Mouse (Mus musculus) CH12.LX (cell line): Measurements from ENCODE around the gene Coro7. TPM values are rescaled to one million over a fixed set of nuclear protein-coding genes. Genes with fewer than 3 reads are reported as not detected.
"Not testable (repeated sequence)": the region's sequence is repeated elsewhere in the genome, so short reads cannot be mapped to it uniquely, and the experiment has no call there.

Experiments used
- DNase-seq: peaks from one replicate; pipeline ENCODE4 v3.0.0-alpha.2; 2013; ENCODE audit errors: extremely low read depth
- H3K27ac ChIP-seq: 2 replicates; pipeline ENCODE4 v1.5.1; 2012; ENCODE audit warnings: low read depth, mild to moderate bottlenecking, control low read depth, moderate library complexity; ENCODE audit not compliant: insufficient read depth
- H3K27me3 ChIP-seq: replicated peaks from 2 replicates; pipeline ENCODE3; 2012; ENCODE audit warnings: inconsistent platforms
- H3K36me3 ChIP-seq, 2 experiments: replicated peaks in 1 of 2; 2 replicates each; pipeline versions ENCODE3 to v1.6.1; 2012; ENCODE audit warnings: inconsistent platforms in 1 of 2, low read length in 1 of 2, mild to moderate bottlenecking in 1 of 2, mixed read lengths in 1 of 2, moderate library complexity in 1 of 2; ENCODE audit not compliant: control insufficient read depth in 1 of 2, insufficient read depth in 1 of 2
- H3K4me1 ChIP-seq, 2 experiments: 2 replicates each; pipeline ENCODE4 v1.6.1; 2012; ENCODE audit warnings: inconsistent platforms in 1 of 2, moderate library complexity in 1 of 2; ENCODE audit not compliant: insufficient read depth in 2 of 2, control insufficient read depth in 1 of 2
- H3K4me2 ChIP-seq: 2 replicates; pipeline ENCODE4 v1.6.1; 2012; ENCODE audit warnings: low read depth, mild to moderate bottlenecking, control low read depth; ENCODE audit not compliant: poor library complexity, insufficient read depth, severe bottlenecking
- H3K4me3 ChIP-seq, 3 experiments: fragments of 150-350 bp in 1 of 3; sonication (generic) in 1 of 3; replicated peaks in 1 of 3; 2 replicates each; pipeline versions ENCODE3 to v1.5.1; 2011 to 2012; ENCODE audit warnings: low read depth in 2 of 3, low read length in 2 of 3, mild to moderate bottlenecking in 2 of 3, moderate library complexity in 2 of 3, control low read depth in 1 of 3, improper control_type of control experiment in 1 of 3, inconsistent platforms in 1 of 3, mixed read lengths in 1 of 3; ENCODE audit not compliant: poor library complexity in 1 of 3
- H3K79me2 ChIP-seq: replicated peaks from 2 replicates; pipeline ENCODE4 v1.6.1; 2012; ENCODE audit warnings: mild to moderate bottlenecking, moderate library complexity; ENCODE audit not compliant: control insufficient read depth, poor library complexity, insufficient read depth, severe bottlenecking; ENCODE audit errors: extremely low read depth
- H3K9ac ChIP-seq: 2 replicates; pipeline ENCODE4 v1.6.1; 2012; ENCODE audit warnings: low read depth, mild to moderate bottlenecking, control low read depth, moderate library complexity; ENCODE audit not compliant: insufficient read depth
- H3K9me3 ChIP-seq: replicated peaks from 2 replicates; pipeline ENCODE3; 2012; ENCODE audit warnings: low read length, inconsistent platforms, mixed read lengths
- BHLHE40 ChIP-seq: IDR thresholded peaks from 2 replicates; pipeline ENCODE4 v1.6.1; 2011; ENCODE audit warnings: mild to moderate bottlenecking, low read depth, low read length, improper control_type of control experiment
- E2F4 ChIP-seq: IDR thresholded peaks from 2 replicates; pipeline ENCODE4 v1.6.1; 2011; ENCODE audit warnings: low read depth, low read length, improper control_type of control experiment; ENCODE audit not compliant: insufficient replicate concordance
- ETS1 ChIP-seq: conservative IDR thresholded peaks from 2 replicates; pipeline ENCODE4 v1.6.1; 2012; ENCODE audit warnings: low read depth, mild to moderate bottlenecking, inconsistent platforms, low read length, improper control_type of control experiment, moderate library complexity
- HCFC1 ChIP-seq: IDR thresholded peaks from 2 replicates; pipeline ENCODE4 v1.6.1; 2012; ENCODE audit warnings: low read depth, mild to moderate bottlenecking, inconsistent platforms, low read length, improper control_type of control experiment
- IRF4 ChIP-seq: IDR thresholded peaks from 2 replicates; pipeline ENCODE4 v1.6.1; 2014; ENCODE audit warnings: low read depth, mild to moderate bottlenecking, inconsistent platforms, low read length, improper control_type of control experiment
- MAFK ChIP-seq: IDR thresholded peaks from 2 replicates; pipeline ENCODE4 v1.6.1; 2011; ENCODE audit warnings: low read length, improper control_type of control experiment; ENCODE audit not compliant: insufficient replicate concordance
- MAX ChIP-seq: IDR thresholded peaks from 2 replicates; pipeline ENCODE4 v1.6.1; 2011; ENCODE audit warnings: low read length, improper control_type of control experiment
- MAZ ChIP-seq: IDR thresholded peaks from 2 replicates; pipeline ENCODE4 v1.6.1; 2012; ENCODE audit warnings: low read depth, mild to moderate bottlenecking, inconsistent platforms, low read length, improper control_type of control experiment, moderate library complexity
- MXI1 ChIP-seq: IDR thresholded peaks from 2 replicates; pipeline ENCODE4 v1.6.1; 2011; ENCODE audit warnings: mild to moderate bottlenecking, low read depth, low read length, improper control_type of control experiment
- MYC ChIP-seq: IDR thresholded peaks from 2 replicates; pipeline ENCODE4 v1.6.1; 2011; ENCODE audit warnings: low read depth, mild to moderate bottlenecking, improper control_type of control experiment, low read length
- NELFE ChIP-seq: IDR thresholded peaks from 2 replicates; pipeline ENCODE4 v1.6.1; 2011; ENCODE audit warnings: low read depth, low read length, improper control_type of control experiment
- PAX5 ChIP-seq: IDR thresholded peaks from 2 replicates; pipeline ENCODE4 v1.6.1; 2012; ENCODE audit warnings: low read length, inconsistent platforms, mixed read lengths
- POLR2A ChIP-seq: IDR thresholded peaks from 2 replicates; pipeline ENCODE4 v1.6.1; 2011; ENCODE audit warnings: low read depth, mild to moderate bottlenecking, improper control_type of control experiment, low read length
- POLR2AphosphoS2 ChIP-seq: IDR thresholded peaks from 2 replicates; pipeline ENCODE4 v1.6.1; 2011; ENCODE audit warnings: low read depth, low read length, improper control_type of control experiment
- SMC3 ChIP-seq: IDR thresholded peaks from 2 replicates; pipeline ENCODE4 v1.6.1; 2011; ENCODE audit warnings: low read depth, low read length, improper control_type of control experiment
- ZKSCAN1 ChIP-seq: IDR thresholded peaks from 2 replicates; pipeline ENCODE4 v1.6.1; 2012; ENCODE audit warnings: low read depth, inconsistent platforms, low read length, improper control_type of control experiment, borderline replicate concordance
- ZMIZ1 ChIP-seq: IDR thresholded peaks from 2 replicates; pipeline ENCODE4 v1.6.1; 2012; ENCODE audit warnings: low read depth, mild to moderate bottlenecking, inconsistent platforms, low read length, improper control_type of control experiment
- ZNF384 ChIP-seq: IDR thresholded peaks from 2 replicates; pipeline ENCODE4 v1.6.1; 2012; ENCODE audit warnings: low read depth, low read length, improper control_type of control experiment, inconsistent platforms
- dilution Hi-C: fragments of 300-500 bp; cut with MboI; formaldehyde crosslinking; loops from 2 replicates; pipeline ENCODE4 v1.14.3; 2020; ENCODE audit warnings: low sequenced_read_pairs; ENCODE audit not compliant: extremely low pct_unique_long_range_greater_than_20kb, extremely low pct_ligation_motif_present
- in situ Hi-C: fragments of 300-500 bp; cut with MboI; formaldehyde crosslinking; loops from 3 replicates; pipeline ENCODE4 v1.14.3; 2019; ENCODE audit warnings: low sequenced_read_pairs, low pct_ligation_motif_present, low pct_unique_long_range_greater_than_20kb, mixed read lengths
- polyA plus RNA-seq: library from polyadenylated mRNA; unstranded; fragments of >175 nt; gene quantifications from 2 replicates; pipeline ENCODE4 v1.2.1, GENCODE M21; 2012; ENCODE audit warnings: low read depth; ENCODE audit not compliant: insufficient read length
- total RNA-seq, 2 experiments: library from RNA; depleted of rRNA; stranded (reverse); fragments of 300-350 nt in 1 of 2; fragments of >200 nt in 1 of 2; gene quantifications; 2 replicates each; pipeline ENCODE4 v1.2.3; 2012 to 2014

Gene Coro7
- total and polyA plus RNA-seq, 3 experiments: 5.7 to 40.2 (median 20.0) TPM

- H3K79me2 ChIP-seq, H3K27me3 ChIP-seq, H3K9me3 ChIP-seq, in situ Hi-C loops, dilution Hi-C loops, H3K4me2 ChIP-seq, H3K36me3 ChIP-seq, DNase-seq, H3K27ac ChIP-seq, H3K9ac ChIP-seq, H3K4me3 ChIP-seq: not testable (repeated sequence)
- peak; percentile 77 for TF ChIP-seq ZNF384
- H3K4me1 ChIP-seq: peaks cover 16 to 38% of the 10 kb centered on the region in 2 experiments
Observed at GRCm38 (mm10) chr16:4581179-4581578, 98.4 kb downstream of the Coro7 start.

- Histone ChIP-seq H3K9ac (no peak overlapping the region), H3K4me1 (peaks cover 0 to 16% of the 10 kb centered on the region in 2 experiments; a peak in 2 of 4 replicates), H3K27ac (no peak overlapping the region), H3K36me3 (no peaks in the 10 kb centered on the region), H3K79me2 (no peaks in the 10 kb centered on the region), H3K4me3 (no peak overlapping the region), H3K27me3 (no peaks in the 10 kb centered on the region), H3K9me3 (no peaks in the 10 kb centered on the region), H3K4me2 (no peak overlapping the region)
- TF ChIP-seq E2F4 (no peak), MYC (no peak), MAFK (no peak), IRF4 (no peak), ZNF384 (no peak), NELFE (no peak), ZKSCAN1 (no peak), MXI1 (no peak), ETS1 (no peak), MAX (no peak), BHLHE40 (no peak), HCFC1 (no peak), POLR2A (no peak), PAX5 (no peak), ZMIZ1 (no peak), MAZ (no peak), SMC3 (no peak), POLR2AphosphoS2 (no peak)
- no peak for DNase-seq
- in situ Hi-C loops (no loop called here), dilution Hi-C loops (no loop called here)
Observed at GRCm38 (mm10) chr16:4578630-4579029, 100.9 kb downstream of the Coro7 start.
